Mouse (Mus musculus) stomach, embryonic 15.5 days (tissue): Measurements from ENCODE around the gene Bnc1. TPM values are rescaled to one million over a fixed set of nuclear protein-coding genes. Genes with fewer than 3 reads are reported as not detected.

Experiments
- ATAC-seq: fragments of 200-750 bp; cut with Nextera tagmentation; 2 replicates; pipeline ENCODE4 v1.8.0; 2017; ENCODE audit warnings: low read depth, moderate number of reproducible peaks, moderate TSS enrichment; ENCODE audit not compliant: insufficient read depth, low FRiP score
- H3K27ac ChIP-seq: fragments of 300-500 bp; sonication (generic); 2 replicates; pipeline ENCODE4 v1.5.1; 2015; ENCODE audit warnings: mild to moderate bottlenecking, inconsistent platforms
- H3K27me3 ChIP-seq: fragments of 300-500 bp; sonication (generic); replicated peaks from 2 replicates; pipeline ENCODE4 v1.6.1; 2015; ENCODE audit warnings: inconsistent platforms
- H3K36me3 ChIP-seq: fragments of 300-500 bp; sonication (generic); 2 replicates; pipeline ENCODE4 v1.6.1; 2015; ENCODE audit warnings: inconsistent platforms
- H3K4me1 ChIP-seq: fragments of 300-500 bp; sonication (generic); 2 replicates; pipeline ENCODE4 v1.6.1; 2015; ENCODE audit warnings: inconsistent platforms
- H3K4me2 ChIP-seq: fragments of 300-500 bp; sonication (generic); 2 replicates; pipeline ENCODE4 v1.6.1; 2015; ENCODE audit warnings: mild to moderate bottlenecking, inconsistent platforms
- H3K4me3 ChIP-seq: fragments of 300-500 bp; sonication (generic); replicated peaks from 2 replicates; pipeline ENCODE4 v1.5.1; 2015; ENCODE audit warnings: inconsistent platforms
- H3K9ac ChIP-seq: fragments of 300-500 bp; sonication (generic); 2 replicates; pipeline ENCODE4 v1.6.1; 2015; ENCODE audit warnings: inconsistent platforms
- H3K9me3 ChIP-seq: fragments of 300-500 bp; sonication (generic); 2 replicates; pipeline ENCODE4 v1.6.1; 2016; ENCODE audit warnings: inconsistent platforms
- WGBS: fragments of 180-500 bp; shearing (Covaris S2); methylation state at CpG from one replicate; pipeline ENCODE4 v1.1.7; 2015; 5-methylcytosine and 5-hydroxymethylcytosine counted together
- polyA plus RNA-seq: library from polyadenylated mRNA; unstranded; fragments of >200 nt; fragmentation: Nextera tagmentation; extraction: Ambion mirVana; gene quantifications from 2 replicates; pipeline ENCODE4 v1.2.1, GENCODE M21; 2015

Gene Bnc1
- 3.8 and 4.0 TPM in 2 replicates for polyA plus RNA-seq

GRCm38 (mm10) chr7:81992131-81993061, at the start of gene Bnc1:
Gene Bnc1, minus strand, starts transcription at chr7:81992292.
- peak within 1 kb of the TSS; percentile 96 for H3K4me2 ChIP-seq
- peak within 1 kb of the TSS; percentile 54 for H3K4me3 ChIP-seq
- no peaks in the 10 kb centered on the region for H3K36me3 ChIP-seq
- H3K4me1 ChIP-seq: peaks cover 16% of the 10 kb centered on the region
- H3K9ac ChIP-seq: no peak within 1 kb of the TSS
- no peaks in the 10 kb centered on the region for H3K9me3 ChIP-seq
- H3K27me3 ChIP-seq: peaks cover 35% of the 10 kb centered on the region
- peak; percentile 56; the same call in 1 of the 2 replicates for ATAC-seq
- peak within 1 kb of the TSS; percentile 57; the same call in 1 of the 2 replicates for H3K27ac ChIP-seq
- under 1% methylated on average over 44 of the region's 105 CpGs for WGBS

GRCm38 (mm10) chr7:82033347-82033746, 41.3 kb upstream of the Bnc1 start:
- no peak overlapping the region for H3K27ac ChIP-seq
- ATAC-seq: no peak
- no peaks in the 10 kb centered on the region for H3K36me3 ChIP-seq
- no peaks in the 10 kb centered on the region for H3K9me3 ChIP-seq
- no peak overlapping the region for H3K4me3 ChIP-seq
- no peak overlapping the region for H3K4me2 ChIP-seq
- WGBS: 65% methylated on average over 1 of the region's 1 CpGs
- no peaks in the 10 kb centered on the region for H3K27me3 ChIP-seq
- no peaks in the 10 kb centered on the region; the same call in 1 of the 2 replicates for H3K4me1 ChIP-seq
- H3K9ac ChIP-seq: no peak overlapping the region

GRCm38 (mm10) chr7:82029666-82030065, 37.6 kb upstream of the Bnc1 start:
- 49% methylated on average over 9 of the region's 9 CpGs for WGBS
- Histone ChIP-seq H3K27ac (no peak overlapping the region), H3K9ac (no peak overlapping the region), H3K4me3 (no peak overlapping the region), H3K27me3 (no peaks in the 10 kb centered on the region), H3K36me3 (no peaks in the 10 kb centered on the region), H3K4me1 (no peaks in the 10 kb centered on the region; the same call in 1 of the 2 replicates), H3K4me2 (no peak overlapping the region), H3K9me3 (no peaks in the 10 kb centered on the region)
- no peak for ATAC-seq

- H3K4me1 ChIP-seq: no peaks in the 10 kb centered on the region; the same call in 1 of the 2 replicates
- WGBS: 42% methylated on average over 2 of the region's 2 CpGs
These were observed 33.7 kb upstream of the Bnc1 start for GRCm38 (mm10) chr7:82025802-82026201.

GRCm38 (mm10) chr7:82023676-82024075, 31.6 kb upstream of the Bnc1 start:
- no peak for ATAC-seq
- WGBS: 91% methylated on average over 2 of the region's 2 CpGs
- H3K4me1 ChIP-seq: no peaks in the 10 kb centered on the region
- H3K9ac ChIP-seq: no peak overlapping the region
- no peaks in the 10 kb centered on the region for H3K36me3 ChIP-seq
- no peak overlapping the region for H3K4me3 ChIP-seq
- no peak overlapping the region for H3K27ac ChIP-seq
- H3K4me2 ChIP-seq: no peak overlapping the region
- no peaks in the 10 kb centered on the region for H3K9me3 ChIP-seq
- no peaks in the 10 kb centered on the region for H3K27me3 ChIP-seq

More at GRCm38 (mm10) chr7:82025802-82026201, 33.7 kb upstream of the Bnc1 start:
- ATAC-seq: no peak
- H3K36me3 ChIP-seq: no peaks in the 10 kb centered on the region
- no peaks in the 10 kb centered on the region for H3K27me3 ChIP-seq
- H3K27ac ChIP-seq: no peak overlapping the region
- no peak overlapping the region for H3K9ac ChIP-seq
- no peak overlapping the region for H3K4me3 ChIP-seq
- H3K9me3 ChIP-seq: no peaks in the 10 kb centered on the region
- no peak overlapping the region for H3K4me2 ChIP-seq

- Histone ChIP-seq H3K27ac (no peak overlapping the region), H3K4me2 (no peak overlapping the region), H3K4me1 (no peaks in the 10 kb centered on the region), H3K27me3 (no peaks in the 10 kb centered on the region), H3K4me3 (no peak overlapping the region), H3K9me3 (no peaks in the 10 kb centered on the region), H3K36me3 (no peaks in the 10 kb centered on the region), H3K9ac (no peak overlapping the region)
- no peak for ATAC-seq
- WGBS: 82% methylated on average over 1 of the region's 1 CpGs
These were observed 30.3 kb upstream of the Bnc1 start for GRCm38 (mm10) chr7:82022404-82022803.

GRCm38 (mm10) chr7:82018031-82018430, 25.9 kb upstream of the Bnc1 start:
- Histone ChIP-seq H3K9ac (no peak overlapping the region), H3K4me3 (no peak overlapping the region), H3K27me3 (no peaks in the 10 kb centered on the region), H3K36me3 (no peaks in the 10 kb centered on the region), H3K4me2 (no peak overlapping the region), H3K27ac (no peak overlapping the region), H3K9me3 (no peaks in the 10 kb centered on the region), H3K4me1 (0 out of 2 replicates have a peak, but pooled peaks cover 3% of the 10 kb centered on the region)
- ATAC-seq: no peak
- WGBS: 79% methylated on average over 2 of the region's 2 CpGs

- WGBS: 15% methylated on average over 25 of the region's 25 CpGs
- Histone ChIP-seq H3K9me3 (no peaks in the 10 kb centered on the region), H3K27me3 (no peaks in the 10 kb centered on the region), H3K4me1 (peaks cover 8% of the 10 kb centered on the region), H3K4me2 (peak overlapping the region; percentile 46), H3K4me3 (peak overlapping the region; percentile 18), H3K27ac (peak overlapping the region; percentile 57), H3K9ac (no peak overlapping the region), H3K36me3 (no peaks in the 10 kb centered on the region)
- no peak for ATAC-seq
These were observed 24.9 kb upstream of the Bnc1 start for GRCm38 (mm10) chr7:82016751-82017710.

GRCm38 (mm10) chr7:82012472-82012871, 20.4 kb upstream of the Bnc1 start:
- Histone ChIP-seq H3K36me3 (no peaks in the 10 kb centered on the region), H3K27ac (peak overlapping the region; percentile 61), H3K4me1 (peaks cover 13% of the 10 kb centered on the region), H3K27me3 (no peaks in the 10 kb centered on the region), H3K4me2 (no peak overlapping the region; the same call in 1 of the 2 replicates), H3K9me3 (no peaks in the 10 kb centered on the region), H3K9ac (no peak overlapping the region), H3K4me3 (no peak overlapping the region)
- WGBS: 3% methylated on average over 13 of the region's 13 CpGs
- peak; percentile 69; the same call in 1 of the 2 replicates for ATAC-seq

GRCm38 (mm10) chr7:82011534-82012401, 19.7 kb upstream of the Bnc1 start:
- peaks cover 12% of the 10 kb centered on the region for H3K4me1 ChIP-seq
- H3K36me3 ChIP-seq: no peaks in the 10 kb centered on the region
- H3K4me3 ChIP-seq: no peak overlapping the region
- no peaks in the 10 kb centered on the region for H3K27me3 ChIP-seq
- peak; percentile 56 for ATAC-seq
- H3K9ac ChIP-seq: no peak overlapping the region
- no peaks in the 10 kb centered on the region for H3K9me3 ChIP-seq
- H3K27ac ChIP-seq: peak overlapping the region; percentile 61
- WGBS: 27% methylated on average over 19 of the region's 19 CpGs
- no peak overlapping the region; the same call in 1 of the 2 replicates for H3K4me2 ChIP-seq

GRCm38 (mm10) chr7:82007151-82007550, 15.1 kb upstream of the Bnc1 start:
- Histone ChIP-seq H3K27ac (no peak overlapping the region), H3K9ac (no peak overlapping the region), H3K4me2 (no peak overlapping the region), H3K9me3 (no peaks in the 10 kb centered on the region), H3K27me3 (no peaks in the 10 kb centered on the region), H3K4me3 (no peak overlapping the region), H3K4me1 (peaks cover 6% of the 10 kb centered on the region), H3K36me3 (no peaks in the 10 kb centered on the region)
- ATAC-seq: no peak
- 70% methylated on average over 2 of the region's 2 CpGs for WGBS
